Mouse (Mus musculus): ENCODE data around the gene Aifm3.

DNA sequence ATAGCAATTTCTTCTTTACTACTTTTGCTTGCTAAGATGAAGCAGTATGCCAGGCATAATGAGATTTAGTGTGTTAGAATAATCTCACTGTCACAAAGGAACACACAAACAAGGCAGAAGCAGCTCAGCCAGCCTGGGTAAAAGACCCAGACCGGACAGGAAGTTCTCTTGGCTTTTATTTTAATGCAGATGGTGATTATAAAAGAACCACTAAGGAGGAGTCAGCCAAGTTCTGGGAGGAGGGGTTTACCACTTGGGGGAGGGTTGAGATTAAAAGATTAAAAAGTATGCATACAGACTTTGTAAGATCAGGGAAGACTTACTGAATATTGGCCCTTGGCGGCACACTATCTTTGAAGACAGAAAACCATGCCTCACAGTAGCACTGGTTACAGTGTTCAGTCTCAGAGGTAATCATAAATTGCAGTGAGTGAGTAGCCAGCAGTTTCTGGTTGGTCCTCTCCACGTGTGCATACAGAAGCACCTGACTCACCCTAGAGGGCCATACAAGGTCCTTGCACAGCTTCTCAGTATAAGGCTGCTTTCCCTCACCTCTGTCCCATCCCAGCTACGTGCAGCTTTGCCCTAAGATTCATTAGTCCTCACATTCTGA is 11.0 kb upstream of the Aifm3 start:
- no peak for TF ChIP-seq CTCF (IDR thresholded peaks at IDR 0.05; ENCODE audit: insufficient read depth, low read length)
- TF ChIP-seq POLR2A (IDR thresholded peaks at IDR 0.05; ENCODE audit: borderline replicate concordance, extremely low read depth, low read depth, low read length), result no peak

Measured in lung, adult 2 months (tissue).